Mouse (Mus musculus): Measurements from ENCODE around the gene Plekha7. TPM values are rescaled to one million over a fixed set of nuclear protein-coding genes. Genes with fewer than 3 reads are reported as not detected.

Plekha7 gene
- polyA plus RNA-seq, 1 experiment from 2014 or later, result 5.7 TPM

DNA sequence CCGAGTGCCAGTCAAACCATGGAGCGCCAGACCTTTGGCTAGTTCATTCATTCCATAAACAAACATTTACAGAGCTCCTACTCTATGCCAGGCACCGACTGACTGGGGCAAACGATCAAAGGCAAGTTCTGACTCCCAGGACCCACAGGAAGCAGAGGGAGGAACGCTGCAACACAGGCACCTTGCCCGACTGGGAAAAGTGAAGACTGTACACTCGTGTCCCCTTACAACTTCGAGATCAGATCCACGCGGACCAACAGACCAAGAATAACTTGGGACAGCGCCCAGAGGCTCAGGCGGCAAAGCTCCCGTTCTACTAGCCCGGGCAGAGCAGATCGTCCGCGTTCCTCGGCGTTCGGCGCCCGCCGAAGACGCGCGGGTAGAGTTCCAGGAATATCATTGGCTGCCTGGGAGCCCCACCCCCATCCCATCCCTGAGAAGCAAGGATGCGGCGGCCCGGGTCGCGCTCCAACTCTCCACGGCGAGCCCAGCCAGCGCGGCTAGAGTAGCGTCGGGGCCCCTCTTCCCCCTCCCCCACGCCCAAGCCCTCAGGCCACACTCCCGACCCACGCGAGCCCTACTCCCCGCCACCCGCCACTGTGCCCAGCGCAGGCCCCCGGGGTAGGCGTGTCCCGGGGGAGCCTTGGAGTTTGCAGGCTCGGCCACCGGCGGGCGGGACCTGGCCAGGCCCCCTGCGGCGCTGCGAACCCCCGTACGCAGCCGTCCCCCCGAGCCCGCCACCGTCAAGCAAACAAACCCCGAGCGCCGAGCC lies 891 bp downstream of the Plekha7 start:
- no peaks in the 10 kb centered on the region for H3K36me3 ChIP-seq (ENCODE audit: insufficient read depth, low read length)
- H3K4me3 ChIP-seq (ENCODE audit: low read depth, low read length), result peak overlapping the region; percentile 67
- peak; percentile 74 for DNase-seq (ENCODE audit: low spot score)
- TF ChIP-seq CTCF (IDR thresholded peaks at IDR 0.05), result no peak
- TF ChIP-seq EP300 (IDR thresholded peaks at IDR 0.05), result no peak
- H3K4me2 ChIP-seq (replicated peaks; ENCODE audit: low read depth, low read length), result peak overlapping the region; percentile 94
- H3K27ac ChIP-seq (ENCODE audit: low read length), result no peak overlapping the region
- H3K4me1 ChIP-seq (ENCODE audit: insufficient read depth, low read depth, low read length), result 0 out of 2 replicates have a peak, but pooled peaks cover 3% of the 10 kb centered on the region
- ATAC-seq, result peak; percentile 72
- H3K27me3 ChIP-seq (replicated peaks; ENCODE audit: insufficient read depth, low read length), result peaks cover 8% of the 10 kb centered on the region; the same call in 1 of the 2 replicates
- WGBS, result under 1% methylated on average over 47 of the region's 63 CpGs
- no peaks in the 10 kb centered on the region for H3K9me3 ChIP-seq (ENCODE audit: low read length)
- peak overlapping the region; percentile 16; the same call in 1 of the 2 replicates for H3K9ac ChIP-seq (replicated peaks; ENCODE audit: low read depth)

DNA sequence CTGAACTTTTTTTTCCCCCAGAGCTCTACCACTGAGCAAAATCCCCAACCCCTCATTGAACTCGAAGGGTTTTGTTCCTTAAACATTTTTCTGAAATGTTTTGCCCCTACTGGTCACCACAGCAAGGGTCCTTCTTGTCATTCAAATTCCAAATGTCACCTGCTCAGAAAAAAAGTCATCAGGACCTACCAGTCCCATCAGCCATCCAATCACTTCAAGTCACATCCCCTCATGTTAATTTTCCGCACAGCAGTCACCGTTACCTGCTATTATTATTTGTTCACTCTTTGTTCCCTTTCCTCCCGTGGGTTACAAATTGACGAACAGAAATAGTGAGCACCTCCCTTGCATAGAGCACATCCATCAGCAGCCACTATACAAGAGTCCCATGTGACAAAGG lies 1.6 kb downstream of the Plekha7 start:
- Histone ChIP-seq H3K27me3 (replicated peaks; ENCODE audit: insufficient read depth, low read length) (peaks cover 8% of the 10 kb centered on the region; the same call in 1 of the 2 replicates), H3K4me2 (replicated peaks; ENCODE audit: low read depth, low read length) (peak overlapping the region; percentile 94; the same call in 1 of the 2 replicates), H3K9ac (replicated peaks; ENCODE audit: low read depth) (no peak overlapping the region), H3K9me3 (ENCODE audit: low read length) (no peaks in the 10 kb centered on the region), H3K36me3 (ENCODE audit: insufficient read depth, low read length) (no peaks in the 10 kb centered on the region), H3K27ac (ENCODE audit: low read length) (no peak overlapping the region), H3K4me1 (ENCODE audit: insufficient read depth, low read depth, low read length) (0 out of 2 replicates have a peak, but pooled peaks cover 3% of the 10 kb centered on the region), H3K4me3 (ENCODE audit: low read depth, low read length) (no peak overlapping the region)
- DNase-seq (ENCODE audit: low spot score) (no peak), ATAC-seq (no peak)
- 18% methylated on average over 5 of the region's 5 CpGs for WGBS
- TF ChIP-seq CTCF (IDR thresholded peaks at IDR 0.05), result no peak
- TF ChIP-seq EP300 (IDR thresholded peaks at IDR 0.05), result no peak

DNA sequence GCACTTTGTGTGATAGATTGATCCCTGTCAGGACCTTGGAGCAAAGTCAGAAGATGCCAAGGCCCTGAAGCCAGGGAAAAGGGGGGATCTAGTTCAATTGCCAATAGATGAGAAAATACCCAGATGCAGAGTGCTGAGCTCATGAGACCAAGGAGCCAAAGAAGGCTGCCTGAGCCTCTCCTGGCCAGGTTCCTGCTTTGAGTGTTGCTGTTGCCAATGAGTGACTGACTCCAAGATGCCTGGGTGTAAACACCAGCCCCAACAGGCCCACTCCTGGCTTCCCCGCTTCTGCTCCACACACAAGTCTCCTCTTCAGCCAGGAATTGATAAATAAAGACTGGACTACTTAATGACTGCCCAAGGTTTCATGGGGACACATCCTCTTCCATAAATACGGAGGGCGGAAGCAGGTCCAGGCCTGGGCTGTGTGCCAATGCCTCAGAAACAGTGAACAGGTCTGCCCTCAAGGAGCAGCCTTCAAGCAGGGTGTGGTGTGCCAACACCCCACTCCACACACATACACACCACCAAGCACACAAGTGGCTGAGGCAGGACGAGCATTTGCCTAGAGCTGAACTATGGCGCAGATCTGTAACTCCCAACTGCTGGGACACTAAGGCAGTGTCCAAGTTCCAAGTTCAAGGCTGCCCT lies 6.4 kb downstream of the Plekha7 start:
- Histone ChIP-seq H3K4me1 (ENCODE audit: insufficient read depth, low read depth, low read length) (no peaks in the 10 kb centered on the region), H3K9me3 (ENCODE audit: low read length) (no peaks in the 10 kb centered on the region), H3K4me2 (replicated peaks; ENCODE audit: low read depth, low read length) (no peak overlapping the region), H3K27ac (ENCODE audit: low read length) (no peak overlapping the region), H3K27me3 (replicated peaks; ENCODE audit: insufficient read depth, low read length) (no peaks in the 10 kb centered on the region), H3K4me3 (ENCODE audit: low read depth, low read length) (no peak overlapping the region), H3K36me3 (ENCODE audit: insufficient read depth, low read length) (no peaks in the 10 kb centered on the region), H3K9ac (replicated peaks; ENCODE audit: low read depth) (no peak overlapping the region)
- no peak for DNase-seq (ENCODE audit: low spot score)
- peak; percentile 35; the same call in 1 of the 2 replicates for ATAC-seq
- WGBS, result 62% methylated on average over 5 of the region's 5 CpGs
- TF ChIP-seq CTCF (IDR thresholded peaks at IDR 0.05) (no peak), EP300 (IDR thresholded peaks at IDR 0.05) (no peak)

DNA sequence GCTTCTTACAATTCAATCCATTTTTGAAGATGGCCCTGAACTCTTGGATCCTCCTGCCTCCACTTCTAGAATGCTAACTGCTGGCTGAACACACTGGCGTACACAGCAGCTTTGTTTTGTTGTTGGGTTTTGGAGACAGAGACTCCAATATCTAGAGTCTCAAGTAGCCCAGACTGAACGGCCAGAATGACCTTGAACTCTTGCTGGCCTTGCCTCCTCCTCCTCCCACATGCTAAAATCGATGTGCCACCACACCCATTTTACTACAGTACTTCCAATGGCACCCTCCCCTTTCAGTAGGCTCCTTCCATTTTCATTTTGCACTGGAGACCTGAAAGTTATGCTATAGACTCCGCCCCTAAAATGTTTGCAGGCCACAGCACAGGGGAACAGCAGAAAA lies 7.0 kb downstream of the Plekha7 start:
- Histone ChIP-seq H3K36me3 (ENCODE audit: insufficient read depth, low read length) (no peaks in the 10 kb centered on the region), H3K27me3 (replicated peaks; ENCODE audit: insufficient read depth, low read length) (no peaks in the 10 kb centered on the region), H3K27ac (ENCODE audit: low read length) (no peak overlapping the region), H3K4me1 (ENCODE audit: insufficient read depth, low read depth, low read length) (no peaks in the 10 kb centered on the region), H3K9me3 (ENCODE audit: low read length) (no peaks in the 10 kb centered on the region), H3K4me2 (replicated peaks; ENCODE audit: low read depth, low read length) (no peak overlapping the region), H3K4me3 (ENCODE audit: low read depth, low read length) (no peak overlapping the region), H3K9ac (replicated peaks; ENCODE audit: low read depth) (no peak overlapping the region)
- no peak for DNase-seq (ENCODE audit: low spot score)
- no peak for ATAC-seq
- WGBS, result 75% methylated on average over 4 of the region's 4 CpGs
- no peak for TF ChIP-seq EP300 (IDR thresholded peaks at IDR 0.05)
- TF ChIP-seq CTCF (IDR thresholded peaks at IDR 0.05), result no peak

DNA sequence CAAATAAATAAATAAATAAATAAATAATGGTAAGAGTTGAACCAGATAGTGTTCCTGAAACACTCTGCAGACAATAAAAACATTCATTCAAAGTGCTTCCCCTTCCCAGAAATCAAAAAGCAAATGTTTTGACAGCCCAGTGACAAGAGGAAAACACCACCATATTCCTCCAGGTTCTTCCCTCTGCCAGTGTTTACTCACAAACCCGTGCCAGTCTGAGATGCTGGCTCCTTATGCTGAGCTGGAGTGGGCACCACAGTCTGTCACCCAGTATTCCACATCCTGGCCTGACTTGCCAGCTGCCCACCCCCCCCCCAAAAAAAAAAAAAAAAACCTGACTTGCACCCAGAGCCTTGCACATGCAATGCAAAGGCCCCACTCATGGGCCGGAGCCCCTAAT lies 9.3 kb downstream of the Plekha7 start:
- Histone ChIP-seq H3K27ac (ENCODE audit: low read length) (no peak overlapping the region), H3K9me3 (ENCODE audit: low read length) (no peaks in the 10 kb centered on the region), H3K36me3 (ENCODE audit: insufficient read depth, low read length) (no peaks in the 10 kb centered on the region), H3K4me3 (ENCODE audit: low read depth, low read length) (no peak overlapping the region), H3K4me1 (ENCODE audit: insufficient read depth, low read depth, low read length) (no peaks in the 10 kb centered on the region), H3K9ac (replicated peaks; ENCODE audit: low read depth) (no peak overlapping the region), H3K4me2 (replicated peaks; ENCODE audit: low read depth, low read length) (no peak overlapping the region), H3K27me3 (replicated peaks; ENCODE audit: insufficient read depth, low read length) (no peaks in the 10 kb centered on the region)
- no peak for ATAC-seq
- WGBS, result 76% methylated on average over 2 of the region's 2 CpGs
- no peak for TF ChIP-seq EP300 (IDR thresholded peaks at IDR 0.05)
- no peak for TF ChIP-seq CTCF (IDR thresholded peaks at IDR 0.05)
- no peak for DNase-seq (ENCODE audit: low spot score)

DNA sequence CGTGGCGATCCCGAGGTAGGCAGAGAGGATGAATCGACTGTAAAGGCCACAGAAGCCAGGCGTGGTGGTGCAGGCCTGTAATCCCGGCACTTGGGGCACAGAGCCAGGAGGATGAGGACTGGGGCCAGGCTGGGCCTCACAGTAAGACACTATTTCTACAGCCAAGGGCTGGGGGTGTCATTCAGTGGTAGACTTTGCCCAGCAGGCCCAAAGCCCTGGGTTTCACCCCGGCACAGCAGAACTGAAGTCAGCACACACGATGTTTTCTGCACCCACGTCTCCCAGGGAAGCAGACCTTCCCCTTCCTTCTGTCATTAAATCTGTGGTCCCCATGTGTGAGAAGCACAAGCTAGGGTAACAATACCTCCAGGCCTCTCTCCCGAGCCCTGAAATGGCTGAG lies 9.8 kb downstream of the Plekha7 start:
- no peak for ATAC-seq
- Histone ChIP-seq H3K4me2 (replicated peaks; ENCODE audit: low read depth, low read length) (no peak overlapping the region), H3K4me3 (ENCODE audit: low read depth, low read length) (no peak overlapping the region), H3K27ac (ENCODE audit: low read length) (no peak overlapping the region), H3K9ac (replicated peaks; ENCODE audit: low read depth) (no peak overlapping the region), H3K9me3 (ENCODE audit: low read length) (no peaks in the 10 kb centered on the region), H3K4me1 (ENCODE audit: insufficient read depth, low read depth, low read length) (no peaks in the 10 kb centered on the region), H3K27me3 (replicated peaks; ENCODE audit: insufficient read depth, low read length) (no peaks in the 10 kb centered on the region), H3K36me3 (ENCODE audit: insufficient read depth, low read length) (no peaks in the 10 kb centered on the region)
- WGBS, result 75% methylated on average over 10 of the region's 10 CpGs
- no peak for DNase-seq (ENCODE audit: low spot score)
- TF ChIP-seq EP300 (IDR thresholded peaks at IDR 0.05) (no peak), CTCF (IDR thresholded peaks at IDR 0.05) (no peak)
